Mouse (Mus musculus): ENCODE data around the gene Id1.

Gene Id1

DNA sequence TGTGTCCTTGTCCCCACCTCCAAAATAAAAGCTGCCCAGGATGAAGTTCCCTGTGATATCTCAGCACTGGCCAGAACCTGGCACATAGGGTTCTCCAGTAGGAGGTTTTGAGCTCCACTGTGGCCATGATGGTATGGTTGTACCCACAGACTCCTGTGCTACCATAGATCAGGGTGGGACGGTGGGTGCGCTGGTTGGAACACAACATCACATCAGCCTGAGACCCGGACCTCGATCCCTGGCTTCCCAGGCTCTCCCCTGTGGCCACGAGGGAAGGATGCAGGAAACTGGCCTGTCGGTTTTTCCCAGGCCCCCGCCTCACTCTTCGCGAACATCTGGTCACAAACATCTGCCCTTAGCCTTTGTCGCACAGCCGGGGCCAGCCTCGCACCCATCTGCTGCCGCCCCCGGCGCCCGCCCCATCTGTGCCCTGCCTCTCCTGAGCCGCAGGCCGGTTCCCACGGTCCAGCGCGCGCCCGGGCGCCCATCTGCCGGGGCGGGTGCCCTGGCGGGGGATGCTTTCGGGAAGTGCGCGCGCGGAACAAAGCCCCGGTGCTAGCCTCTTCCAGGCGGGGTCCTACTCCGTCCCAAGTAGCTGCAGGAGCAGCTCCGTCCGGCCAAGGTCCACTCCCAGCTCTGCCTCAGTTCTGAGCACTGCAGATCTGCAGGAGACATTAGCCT lies 12.3 kb upstream of the Id1 start:
- CTCF ChIA-PET: no interaction called here

DNA sequence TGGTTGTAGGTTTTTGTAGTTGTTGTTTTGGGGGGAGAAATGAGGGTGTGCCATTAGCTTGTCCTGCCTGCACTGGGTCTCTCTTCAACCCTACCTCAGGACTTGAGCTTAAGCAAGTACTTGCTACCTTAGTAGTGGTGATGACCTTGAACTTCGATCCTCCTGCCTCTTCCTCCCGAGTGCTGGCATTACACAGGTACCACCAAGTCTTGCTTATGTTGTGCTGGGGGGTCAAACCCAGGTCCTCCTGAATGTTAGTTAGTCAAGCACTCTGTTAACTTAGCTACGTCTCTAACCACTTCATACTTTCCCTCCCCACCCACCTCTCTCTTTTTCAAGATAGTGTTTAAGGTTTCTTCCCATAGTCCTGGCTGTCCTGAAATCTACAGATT lies 11.7 kb upstream of the Id1 start:
- CTCF ChIA-PET: no interaction called here

DNA sequence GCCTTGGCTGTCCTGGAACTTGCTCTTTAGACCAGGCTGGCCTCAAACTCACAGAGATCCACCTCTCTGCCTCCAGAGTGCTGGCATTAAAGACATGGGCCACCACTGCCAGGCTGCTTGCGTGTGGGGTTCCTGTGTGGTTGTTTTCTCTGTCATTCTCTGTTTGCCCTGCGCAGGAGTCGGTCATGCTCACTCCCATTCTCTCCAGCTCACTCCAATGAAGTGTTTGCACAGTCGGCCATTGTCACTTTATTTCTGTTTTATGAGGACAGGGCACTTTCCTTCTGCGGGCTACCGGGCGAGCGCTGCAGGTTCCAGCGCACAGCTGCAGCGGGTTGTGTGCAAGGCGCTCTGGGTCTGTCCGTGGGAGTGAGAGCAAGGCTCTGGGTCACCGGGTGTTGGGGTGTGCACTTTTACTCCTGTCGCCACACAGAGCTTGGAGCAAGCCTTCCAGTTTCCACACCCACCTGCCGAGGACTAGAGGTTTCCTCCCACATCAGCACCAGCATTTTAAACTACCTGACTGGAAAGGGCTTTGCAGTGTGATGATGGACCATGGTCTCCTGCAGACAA lies 10.8 kb upstream of the Id1 start:
- CTCF ChIA-PET: no interaction called here

DNA sequence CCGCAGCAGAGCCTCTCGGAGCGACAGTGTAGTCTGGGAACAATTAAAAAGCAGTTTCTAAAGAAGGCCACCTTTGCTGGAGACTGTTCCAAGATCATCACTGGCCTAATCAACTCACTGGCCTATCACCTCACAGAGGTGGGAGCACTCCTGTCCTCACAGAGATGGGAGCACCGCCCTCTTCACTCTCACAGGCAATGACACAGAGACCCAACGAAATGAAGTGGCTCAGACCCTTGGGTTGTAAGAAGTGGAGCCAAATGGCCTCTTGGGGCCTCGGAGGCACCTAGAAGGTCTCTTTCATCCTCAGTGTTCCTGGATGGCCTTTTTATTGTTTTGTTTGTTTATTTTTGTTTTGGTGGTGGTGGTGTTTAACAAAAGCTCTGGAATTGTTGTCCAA lies 9.8 kb upstream of the Id1 start:
- CTCF ChIA-PET: no interaction called here

DNA sequence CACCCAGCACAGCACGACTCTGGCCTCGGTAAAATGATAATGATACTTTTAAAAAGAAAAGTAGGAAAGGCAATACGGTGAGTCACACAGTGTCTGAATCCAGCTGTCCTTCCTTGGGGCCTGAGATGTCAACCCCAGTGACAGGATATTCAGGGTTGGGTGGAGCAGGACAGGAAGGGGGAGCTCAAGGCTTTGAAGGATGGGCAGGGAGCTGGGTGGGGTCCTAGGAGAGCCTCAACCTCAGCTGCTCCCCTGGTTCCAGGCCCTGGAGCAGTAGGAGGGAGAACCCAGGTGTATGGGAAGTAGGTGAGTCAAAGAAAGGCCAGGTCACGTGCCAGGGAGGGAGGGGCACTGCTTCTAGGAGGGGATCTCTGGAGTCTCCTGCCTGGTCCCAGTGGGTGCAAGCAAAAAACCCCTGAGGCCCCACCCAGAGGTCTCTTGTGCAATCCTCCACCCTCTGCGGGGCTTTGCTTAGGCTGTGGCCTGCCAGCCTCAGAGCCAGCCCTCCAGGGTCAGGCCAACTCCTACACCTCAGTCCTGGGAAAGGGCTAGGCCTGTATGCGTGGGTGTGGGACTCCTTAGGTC lies 9.2 kb upstream of the Id1 start:
- CTCF ChIA-PET: no interaction called here

DNA sequence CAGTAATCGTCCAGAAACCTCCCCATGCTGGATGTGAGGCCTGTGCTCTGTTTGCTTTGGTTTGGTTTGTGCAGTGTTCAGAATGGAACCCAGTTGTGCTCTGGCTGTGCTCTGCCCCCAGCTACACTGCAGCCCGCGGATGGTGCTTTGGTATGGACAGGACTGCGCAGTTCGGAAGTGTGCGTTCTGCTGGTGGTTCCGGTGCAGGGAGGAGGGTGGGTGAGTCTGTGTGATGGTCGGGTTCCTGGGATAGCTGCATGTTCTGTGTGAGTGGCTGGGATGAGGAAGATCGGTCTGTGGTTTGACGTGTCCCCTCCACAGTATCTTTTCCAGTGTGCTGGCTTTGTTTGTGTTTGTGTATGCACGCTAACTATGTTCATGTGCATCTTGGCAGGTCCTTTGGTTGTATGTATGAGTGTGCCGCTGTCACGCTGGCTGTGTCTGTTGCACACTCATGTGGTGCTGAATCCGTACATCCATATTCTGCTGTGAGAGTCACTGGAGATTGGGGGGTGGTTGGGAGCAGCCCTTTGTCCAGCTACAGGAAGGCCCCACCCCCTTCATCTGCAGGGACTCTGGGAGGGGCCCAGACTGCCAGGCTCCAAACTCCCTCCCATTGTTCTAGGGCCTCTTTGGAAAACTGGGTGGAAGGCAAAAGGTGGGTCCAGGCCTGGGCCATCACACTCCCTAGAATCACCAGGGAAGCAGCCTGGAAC lies 8.1 kb upstream of the Id1 start:
- CTCF ChIA-PET: no interaction called here

DNA sequence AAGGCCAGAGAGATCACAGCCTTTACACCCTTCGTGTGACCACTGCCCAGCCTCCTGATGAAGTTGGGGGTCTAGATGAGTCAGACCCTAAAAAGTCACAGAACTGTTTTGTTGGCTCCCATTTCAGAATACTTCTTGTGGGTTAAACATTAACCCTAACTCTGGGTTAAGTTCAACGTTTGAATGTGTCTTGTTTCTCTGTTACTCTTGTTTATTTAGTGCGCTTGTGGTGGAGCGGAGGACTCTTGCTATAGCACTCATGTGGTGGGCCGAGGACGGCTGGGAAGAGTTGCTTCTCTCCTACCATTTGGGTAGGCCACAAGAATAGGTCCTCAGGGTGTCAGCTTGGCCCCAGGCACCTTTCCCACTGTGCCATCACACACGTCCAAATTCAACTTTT lies 7.5 kb upstream of the Id1 start:
- CTCF ChIA-PET: no interaction called here

DNA sequence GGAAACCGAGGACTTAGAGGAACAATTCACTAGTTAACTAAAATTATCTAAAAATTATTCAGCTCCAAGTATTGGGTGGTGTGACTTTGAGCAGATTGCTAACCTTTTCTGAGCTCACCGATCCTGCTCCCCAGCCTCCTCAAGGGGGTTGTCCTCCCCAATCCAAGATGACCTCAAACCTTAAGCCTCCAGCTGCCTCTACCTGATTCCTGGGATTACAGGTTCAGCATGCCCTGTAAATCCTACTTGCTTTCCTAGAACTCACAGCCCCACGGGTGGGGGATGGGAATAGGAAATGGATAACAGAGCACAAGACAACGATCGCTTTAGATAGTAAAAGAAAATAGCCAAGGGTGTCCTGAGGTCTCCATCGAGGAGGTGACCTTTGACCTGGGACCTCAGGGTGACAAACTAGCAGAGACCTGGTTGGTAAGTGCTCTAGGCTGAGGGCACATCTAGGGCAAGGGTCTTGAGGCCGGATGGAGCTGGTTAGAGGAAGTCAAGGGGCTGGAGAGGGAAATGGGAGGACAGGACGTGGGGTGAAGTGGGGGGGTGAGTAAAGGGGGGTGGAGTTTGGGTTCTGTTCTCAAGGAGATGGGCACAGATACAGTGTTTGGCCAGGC lies 6.9 kb upstream of the Id1 start:
- CTCF ChIA-PET: no interaction called here

DNA sequence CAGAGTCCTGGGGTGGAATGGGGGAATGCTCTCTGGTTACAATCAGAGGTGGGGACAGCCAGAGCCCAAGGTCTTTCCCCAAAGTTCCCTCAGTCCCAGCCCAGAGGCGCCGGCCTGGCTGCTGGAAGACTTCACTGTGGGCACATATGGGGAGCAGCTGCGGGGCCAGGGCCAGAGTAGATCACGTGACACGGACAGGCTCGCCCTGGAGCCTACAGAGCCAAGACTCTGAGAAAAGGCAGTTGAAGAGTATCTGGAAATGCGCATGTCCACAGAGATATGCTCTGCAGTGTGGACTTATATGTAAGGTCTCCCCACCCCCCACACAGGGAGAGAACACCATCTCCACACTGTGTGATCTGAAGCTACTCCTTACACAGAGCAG lies 6.4 kb upstream of the Id1 start:
- CTCF ChIA-PET: no interaction called here

DNA sequence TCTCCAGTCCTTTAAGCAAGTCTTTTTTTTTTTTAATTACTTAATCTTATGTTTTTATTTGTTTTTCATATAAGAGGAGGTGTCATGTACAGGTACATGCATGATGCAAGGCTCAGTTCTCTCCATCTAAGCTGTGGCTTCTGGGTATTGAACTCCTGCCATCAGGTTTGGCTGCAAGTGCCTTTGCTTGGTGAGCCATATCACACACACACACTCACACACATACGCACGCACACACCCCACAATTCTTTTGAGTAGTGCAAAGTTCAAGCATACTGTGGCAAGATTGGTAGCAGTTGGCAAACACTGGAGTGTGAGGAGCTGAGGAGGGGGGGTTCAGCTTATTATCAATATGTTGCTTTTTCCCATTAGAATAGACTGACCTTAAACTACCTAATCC lies 2.9 kb upstream of the Id1 start:
- CTCF ChIA-PET: interaction anchor here (0.7 kb wide), 1 partner anchor 96 kb away, joined by 8 read pairs; no protein-coding TSS in a partner anchor

DNA sequence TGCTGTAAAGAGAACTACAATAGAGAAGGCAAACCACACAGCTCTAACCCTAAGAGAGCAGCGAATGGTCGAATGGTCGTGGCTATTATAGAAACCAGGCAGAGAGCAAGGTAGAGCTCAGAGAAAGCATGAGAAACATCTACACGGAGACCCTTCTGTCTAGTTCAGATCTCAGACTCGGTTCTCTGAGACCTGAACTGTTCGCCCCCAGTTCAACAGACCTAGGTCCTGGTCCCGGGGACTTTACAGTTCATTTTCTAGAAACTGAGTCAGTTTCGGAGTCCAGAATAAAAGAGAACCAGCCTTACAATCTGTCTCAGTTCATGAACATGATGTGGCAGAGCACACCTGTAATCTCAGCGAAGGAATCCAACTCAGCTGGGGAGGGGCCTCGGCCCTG lies 1.6 kb upstream of the Id1 start:
- CTCF ChIA-PET: no interaction called here

DNA sequence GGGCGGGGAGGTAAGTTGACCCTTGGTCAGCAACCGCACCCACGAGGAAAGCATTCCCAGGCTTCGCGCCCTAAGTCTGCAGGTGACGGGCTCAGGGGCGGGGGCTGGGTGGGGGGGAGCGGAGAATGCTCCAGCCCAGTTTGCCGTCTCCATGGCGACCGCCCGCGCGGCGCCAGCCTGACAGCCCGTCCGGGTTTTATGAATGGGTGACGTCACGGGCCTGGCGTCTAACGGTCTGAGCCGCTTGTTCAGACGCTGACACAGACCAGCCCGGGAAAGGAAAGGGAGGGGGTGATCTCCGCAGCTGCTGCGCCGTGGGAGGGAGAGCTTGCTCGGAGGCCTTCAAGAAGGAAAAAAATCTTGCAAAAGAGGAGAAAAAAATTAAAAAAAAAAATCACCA lies 1.1 kb upstream of the Id1 start:
- CTCF ChIA-PET: no interaction called here

DNA sequence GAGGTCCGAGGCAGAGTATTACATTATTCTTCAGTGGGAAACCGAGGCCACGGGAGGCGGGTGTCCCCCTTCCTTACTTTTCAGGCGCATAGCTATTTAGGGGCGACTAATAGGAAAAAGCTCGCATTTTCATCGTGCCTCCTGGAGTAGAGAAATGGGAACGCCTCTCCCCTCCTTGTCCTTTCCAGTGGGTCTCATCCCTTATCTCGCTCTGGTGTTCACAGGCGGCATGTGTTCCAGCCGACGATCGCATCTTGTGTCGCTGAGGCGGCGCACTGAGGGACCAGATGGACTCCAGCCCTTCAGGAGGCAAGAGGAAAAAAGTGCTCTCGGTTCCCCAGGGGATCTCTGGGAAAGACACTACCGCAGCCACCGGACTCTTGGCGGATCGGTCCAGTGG lies 697 bp downstream of the Id1 start:
- CTCF ChIA-PET: no interaction called here

DNA sequence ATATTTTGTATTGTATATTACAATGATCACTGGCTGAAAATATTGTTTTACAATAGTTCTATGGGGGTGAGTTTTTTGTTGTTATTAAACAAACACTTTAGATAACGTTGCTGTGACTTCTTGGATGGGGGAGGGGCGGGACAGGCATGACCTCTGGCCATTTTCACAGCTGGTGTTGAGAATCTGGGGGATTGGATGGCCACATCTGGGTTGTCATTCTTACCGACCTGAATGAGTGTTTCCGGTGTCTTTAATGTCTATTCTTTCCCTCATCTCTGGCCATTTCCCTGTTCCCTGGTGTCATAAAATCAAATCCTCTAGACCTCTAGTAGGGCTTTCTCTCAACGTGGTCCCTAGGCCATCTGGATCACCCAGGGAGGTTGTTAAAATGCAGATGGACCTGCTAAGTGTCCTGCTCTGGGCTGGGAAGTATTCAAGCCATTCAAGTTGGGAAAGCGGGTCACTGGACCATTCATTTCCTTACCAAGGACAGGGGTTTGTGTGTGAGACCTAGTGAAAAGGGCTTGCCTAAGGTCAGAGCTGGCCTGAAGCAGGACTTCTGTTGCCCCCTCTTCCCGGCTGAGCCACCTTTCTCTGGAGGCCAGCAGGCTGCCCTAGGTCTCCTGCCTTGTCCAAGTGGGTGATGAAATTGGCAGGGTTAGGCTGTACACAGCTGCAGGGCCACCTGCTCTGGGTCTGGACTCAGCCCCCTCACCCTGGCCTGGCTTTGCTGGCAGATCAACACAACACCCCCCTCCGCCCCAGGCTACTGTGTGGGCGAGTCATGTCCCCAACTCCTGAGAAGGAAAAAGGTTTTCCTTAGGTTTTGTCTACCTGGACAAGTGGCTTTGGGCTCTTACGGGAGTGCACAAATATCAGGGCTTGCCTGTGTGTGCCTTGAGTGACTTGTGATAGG lies 1.5 kb downstream of the Id1 start:
- CTCF ChIA-PET: interaction anchor here (0.6 kb wide), 1 partner anchor 65 kb away, joined by 9 read pairs; no protein-coding TSS in a partner anchor

DNA sequence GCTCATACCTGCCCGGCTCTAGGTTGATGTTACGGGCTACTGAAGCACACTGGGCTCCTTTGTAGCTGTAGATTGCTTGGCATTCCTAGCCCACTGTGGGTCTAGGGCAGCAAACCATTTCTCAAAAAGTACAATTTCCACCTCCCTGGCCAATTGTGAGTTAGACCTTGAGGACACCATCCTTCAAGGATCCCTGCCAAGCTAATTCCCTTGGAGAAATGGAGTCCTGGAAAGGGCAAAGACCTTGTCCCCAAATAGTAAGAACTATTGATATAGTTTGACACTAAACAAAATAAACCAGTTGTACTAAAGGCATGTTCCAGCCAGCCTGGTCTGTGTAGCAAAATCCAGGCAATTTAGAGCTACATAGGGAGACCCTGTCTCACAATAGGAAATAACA lies 2.3 kb downstream of the Id1 start:
- CTCF ChIA-PET: interaction anchor here (0.6 kb wide), 1 partner anchor 64 kb away, joined by 9 read pairs; no protein-coding TSS in a partner anchor

DNA sequence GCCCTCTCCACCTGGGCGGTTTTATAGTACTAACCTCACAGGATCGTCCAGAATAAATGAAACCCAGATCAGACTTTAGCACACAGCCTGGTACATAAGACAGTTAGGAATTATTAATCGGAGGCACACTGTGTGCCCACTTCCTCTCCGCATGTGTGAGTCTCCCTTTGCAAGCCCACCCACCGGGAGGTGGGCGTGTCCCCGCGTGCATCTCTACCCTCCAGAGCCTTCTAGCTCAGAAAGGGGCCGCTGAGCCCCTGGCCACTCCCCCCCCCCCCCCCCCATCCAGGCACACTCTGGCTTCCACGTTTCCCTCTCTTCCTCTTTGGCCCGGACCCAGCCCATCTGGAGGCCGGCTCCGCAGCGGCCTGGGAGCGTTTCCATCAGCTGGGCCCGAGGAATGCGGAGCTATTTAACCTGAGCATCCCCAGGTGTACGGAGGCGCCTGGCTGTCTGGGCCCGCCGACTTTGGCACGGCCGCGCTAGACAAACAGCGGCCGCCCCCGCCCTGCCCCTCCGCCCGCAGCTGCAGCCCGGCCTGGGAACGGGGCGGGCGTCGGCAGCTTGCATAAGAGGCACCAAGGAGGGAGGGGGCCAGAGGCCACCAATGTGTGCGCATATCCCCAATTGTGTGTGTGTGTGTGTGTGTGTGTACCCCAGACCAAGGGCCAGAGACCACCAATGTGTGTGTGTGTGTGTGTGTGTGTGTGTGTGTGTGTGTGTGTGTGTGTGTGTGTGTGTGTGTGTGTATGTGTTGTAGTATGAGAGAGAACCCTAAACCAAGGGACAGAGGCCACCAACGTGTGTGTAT lies 3.2 kb downstream of the Id1 start:
- CTCF ChIA-PET: interaction anchor here (0.6 to 0.7 kb wide), 3 partner anchors 16 to 27 kb away, joined by 3 to 19 read pairs (median 3); no protein-coding TSS in a partner anchor

DNA sequence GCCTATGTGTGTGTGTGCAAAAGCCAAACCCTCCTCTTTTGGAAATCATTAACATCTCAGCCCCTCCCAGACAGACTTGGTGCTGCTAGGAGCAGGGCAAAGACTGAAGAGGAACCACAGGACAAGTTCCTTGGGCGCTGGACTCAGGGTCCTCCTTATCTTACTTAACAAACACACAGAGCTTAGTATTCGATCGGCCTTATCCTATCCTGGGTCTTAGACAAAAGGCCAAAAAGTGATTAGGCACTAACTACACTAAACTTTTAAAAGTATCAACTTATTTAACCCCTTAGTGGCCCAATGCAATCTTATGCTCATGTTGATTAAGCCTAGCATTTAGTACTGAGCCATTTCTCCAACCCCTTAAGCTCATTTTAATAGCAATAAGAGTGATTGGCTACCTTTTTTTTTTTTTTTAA lies 3.8 kb downstream of the Id1 start:
- CTCF ChIA-PET: interaction anchor here (0.7 kb wide), 1 partner anchor 21 kb away, joined by 19 read pairs; no protein-coding TSS in a partner anchor

DNA sequence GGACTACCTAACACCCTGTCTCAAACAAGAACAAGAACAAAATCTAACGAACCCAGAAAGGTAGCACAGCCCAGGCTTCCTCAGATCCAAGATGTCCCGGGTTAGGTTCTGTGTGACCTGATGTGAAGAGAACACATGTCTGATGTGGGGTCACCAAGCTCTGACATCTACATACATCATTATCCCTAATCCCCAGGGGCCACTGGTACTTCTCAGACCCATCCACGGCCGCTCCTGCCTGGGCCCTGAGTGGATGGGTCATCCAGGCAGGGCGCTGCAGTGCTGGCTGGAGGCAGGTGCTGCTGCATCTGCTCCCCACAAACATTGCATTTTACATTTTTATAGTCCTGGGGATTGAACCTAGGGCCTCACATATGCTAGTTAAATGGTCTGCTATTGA lies 4.4 kb downstream of the Id1 start:
- CTCF ChIA-PET: no interaction called here

DNA sequence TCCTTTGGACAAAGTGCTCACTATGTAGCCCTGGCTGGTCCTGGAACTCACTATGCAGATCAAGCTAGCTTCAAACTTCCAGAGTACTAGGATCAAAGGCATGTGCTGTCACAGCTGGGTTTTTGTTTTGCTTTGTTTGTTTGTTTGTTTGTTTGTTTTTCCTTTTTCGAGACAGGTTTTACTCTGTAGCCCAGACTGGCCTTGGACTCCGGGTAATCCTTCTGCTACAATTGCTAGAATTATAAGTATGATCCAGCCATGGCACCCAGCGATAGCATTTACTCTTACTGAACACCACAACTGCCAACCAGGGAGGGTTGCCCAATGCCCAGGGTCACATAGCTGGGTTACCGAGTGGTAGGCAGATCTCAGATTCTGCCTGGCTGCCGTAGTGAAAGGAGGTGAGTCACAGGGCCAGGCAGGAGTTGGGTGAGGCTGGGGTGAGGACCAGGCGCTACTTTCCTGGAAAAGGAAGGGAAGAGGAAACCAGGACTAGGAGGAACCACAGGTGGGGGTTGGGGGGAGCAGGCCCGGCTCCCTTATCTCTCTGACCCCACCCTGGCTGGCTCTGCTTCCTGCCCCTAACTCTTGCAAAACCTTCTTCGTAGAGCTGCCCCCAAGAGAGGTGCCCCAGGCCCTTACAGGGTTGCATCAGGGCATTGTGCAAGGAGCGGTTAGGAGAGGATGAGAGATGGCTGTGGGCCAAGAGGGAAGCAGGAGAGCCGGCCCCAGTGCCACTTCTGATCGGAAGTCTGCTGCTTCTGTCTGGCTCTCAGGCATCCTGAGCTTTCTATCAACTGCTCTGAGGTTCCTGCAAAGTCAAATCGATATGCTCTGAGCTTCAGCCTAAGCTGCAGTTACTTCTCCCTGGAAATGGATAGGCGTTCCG lies 5.3 kb downstream of the Id1 start:
- CTCF ChIA-PET: no interaction called here
